Mouse (Mus musculus) midbrain, embryonic 10.5 days (tissue): ENCODE data around the gene Vangl1. TPM values are rescaled to one million over a fixed set of nuclear protein-coding genes. Genes with fewer than 3 reads are reported as not detected.
A peak's percentile ranks its signal among the peaks of the same experiment; 100 is the strongest.
"Not testable (repeated sequence)": the region's sequence is repeated elsewhere in the genome, so short reads cannot be mapped to it uniquely, and the experiment has no call there.

ENCODE experiments used
- DNase-seq: peaks from one replicate; pipeline ENCODE4 v3.0.0-alpha.2; 2017; ENCODE audit warnings: low spot score
- H3K27ac ChIP-seq: fragments of 300-500 bp; sonication (generic); replicated peaks from 2 replicates; pipeline ENCODE4 v1.5.1; 2016; ENCODE audit warnings: mild to moderate bottlenecking
- H3K27me3 ChIP-seq: fragments of 300-500 bp; sonication (generic); 2 replicates; pipeline ENCODE4 v1.6.1; 2016; ENCODE audit warnings: low read depth, mild to moderate bottlenecking; ENCODE audit not compliant: poor library complexity, severe bottlenecking
- H3K36me3 ChIP-seq: fragments of 300-500 bp; sonication (generic); 2 replicates; pipeline ENCODE4 v1.6.1; 2016; ENCODE audit warnings: mild to moderate bottlenecking, moderate library complexity
- H3K4me1 ChIP-seq: fragments of 300-500 bp; sonication (generic); 2 replicates; pipeline ENCODE4 v1.6.1; 2016
- H3K4me3 ChIP-seq: fragments of 300-500 bp; sonication (generic); 2 replicates; pipeline ENCODE4 v1.5.1; 2016; ENCODE audit warnings: mild to moderate bottlenecking, moderate library complexity
- H3K9me3 ChIP-seq: fragments of 300-500 bp; sonication (generic); replicated peaks from 2 replicates; pipeline ENCODE4 v1.6.1; 2016; ENCODE audit warnings: mild to moderate bottlenecking
- WGBS: fragments of 180-500 bp; shearing (Covaris S2); methylation state at CpG from one replicate; pipeline ENCODE4 v1.1.7; 2016; 5-methylcytosine and 5-hydroxymethylcytosine counted together
- polyA plus RNA-seq: library from polyadenylated mRNA; unstranded; fragments of >200 nt; fragmentation: Nextera tagmentation; extraction: Ambion mirVana; gene quantifications from 2 replicates; pipeline ENCODE4 v1.2.1, GENCODE M21; 2016

Gene Vangl1
- polyA plus RNA-seq, 1 experiment from 2014 or later = 13.1 TPM

DNA sequence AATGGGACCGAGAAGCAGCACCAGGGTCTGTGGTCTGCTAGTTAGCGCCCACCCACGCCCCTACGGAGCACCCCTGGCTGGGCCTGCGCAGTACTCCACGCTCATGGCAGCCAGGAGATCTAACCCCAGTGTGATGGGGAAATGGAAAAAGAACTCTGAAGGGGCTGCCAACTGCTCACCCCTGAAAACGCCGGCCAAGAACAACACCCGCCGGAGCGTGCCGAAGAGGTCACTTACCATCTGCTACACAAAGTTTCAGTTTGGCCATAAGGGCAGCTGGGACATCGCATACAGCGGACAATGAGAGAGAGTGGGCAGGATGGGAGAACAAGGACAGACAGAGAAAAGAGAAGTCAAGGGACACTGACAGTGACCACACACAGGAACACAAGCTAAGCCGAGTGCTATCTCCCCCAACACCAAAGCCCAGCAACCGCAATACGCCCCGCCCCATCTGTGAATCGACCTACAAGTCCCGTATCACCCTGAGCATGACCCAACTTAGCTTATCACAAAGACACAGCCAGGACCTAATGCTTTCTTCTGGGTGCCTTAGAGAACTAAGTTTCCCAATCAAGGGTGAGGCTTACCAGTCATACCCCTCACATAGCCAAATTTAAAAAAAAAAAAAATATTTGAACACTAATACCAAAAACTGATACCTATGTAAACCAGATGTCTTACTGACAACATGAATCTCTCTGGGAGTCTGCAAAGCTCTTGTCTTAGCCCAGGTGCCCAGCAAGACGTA, 38.8 kb downstream of the Vangl1 start:
- Histone ChIP-seq H3K27ac (peak overlapping the region; percentile 72), H3K27me3 (peaks cover 26% of the 10 kb centered on the region), H3K4me1 (peaks cover 42% of the 10 kb centered on the region), H3K4me3 (0 out of 2 replicates have a peak overlapping the region, but pooled peaks have one; percentile 1), H3K36me3 (peaks cover 21% of the 10 kb centered on the region), H3K9me3 (no peaks in the 10 kb centered on the region)
- no peak for DNase-seq
- WGBS = 85% methylated on average over 21 of the region's 21 CpGs

DNA sequence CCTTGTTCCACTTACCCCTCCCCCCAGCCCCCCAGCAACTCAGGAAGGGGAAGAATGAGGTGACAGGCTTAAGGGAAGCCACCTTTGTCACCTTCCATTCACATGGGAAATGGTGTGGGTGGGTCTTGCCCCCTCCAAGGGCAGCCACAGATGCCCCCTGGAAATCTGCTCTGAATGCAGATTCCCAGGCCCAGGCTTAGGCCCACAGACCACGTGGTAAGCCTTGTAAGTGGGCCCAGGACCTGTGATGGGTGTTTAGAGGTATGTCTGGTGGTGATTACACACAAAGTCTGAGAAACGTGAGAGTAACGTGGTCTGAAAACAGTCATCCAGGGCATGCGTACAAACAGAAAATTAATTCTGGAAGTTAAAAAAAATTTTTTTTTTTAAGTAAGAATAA, 39.6 kb downstream of the Vangl1 start:
- Histone ChIP-seq H3K9me3 (no peaks in the 10 kb centered on the region), H3K27ac (peak overlapping the region; percentile 72), H3K4me1 (peaks cover 43% of the 10 kb centered on the region), H3K36me3 (peaks cover 21% of the 10 kb centered on the region), H3K27me3 (peaks cover 26% of the 10 kb centered on the region), H3K4me3 (no peak overlapping the region)
- 70% methylated on average over 4 of the region's 4 CpGs for WGBS
- DNase-seq = no peak

DNA sequence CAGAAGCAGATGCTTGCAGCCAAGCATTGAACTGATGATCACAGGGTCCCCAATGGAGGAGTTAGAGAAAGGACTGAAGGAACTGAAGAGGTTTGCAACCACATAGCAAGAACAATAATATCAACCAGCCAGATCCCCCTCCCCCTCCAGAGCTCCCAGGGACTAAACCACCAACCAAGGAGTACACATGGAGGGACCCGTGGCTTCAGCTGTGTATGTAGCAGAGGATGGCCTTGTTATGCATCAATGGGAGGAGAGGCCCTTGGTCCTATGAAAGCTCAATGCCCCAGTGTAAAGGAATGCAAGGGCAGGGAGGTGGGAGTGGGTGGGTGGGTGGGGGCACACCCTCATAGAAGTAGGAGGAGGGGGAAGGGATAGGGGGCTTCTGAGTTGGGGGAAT, 40.6 kb downstream of the Vangl1 start:
- 81% methylated on average over 1 of the region's 1 CpGs for WGBS
- H3K27me3 ChIP-seq = peaks cover 15% of the 10 kb centered on the region
- H3K4me3 ChIP-seq, DNase-seq, H3K27ac ChIP-seq, H3K9me3 ChIP-seq: not testable (repeated sequence)
- peaks cover 50% of the 10 kb centered on the region for H3K4me1 ChIP-seq
- H3K36me3 ChIP-seq = peaks cover 21% of the 10 kb centered on the region

DNA sequence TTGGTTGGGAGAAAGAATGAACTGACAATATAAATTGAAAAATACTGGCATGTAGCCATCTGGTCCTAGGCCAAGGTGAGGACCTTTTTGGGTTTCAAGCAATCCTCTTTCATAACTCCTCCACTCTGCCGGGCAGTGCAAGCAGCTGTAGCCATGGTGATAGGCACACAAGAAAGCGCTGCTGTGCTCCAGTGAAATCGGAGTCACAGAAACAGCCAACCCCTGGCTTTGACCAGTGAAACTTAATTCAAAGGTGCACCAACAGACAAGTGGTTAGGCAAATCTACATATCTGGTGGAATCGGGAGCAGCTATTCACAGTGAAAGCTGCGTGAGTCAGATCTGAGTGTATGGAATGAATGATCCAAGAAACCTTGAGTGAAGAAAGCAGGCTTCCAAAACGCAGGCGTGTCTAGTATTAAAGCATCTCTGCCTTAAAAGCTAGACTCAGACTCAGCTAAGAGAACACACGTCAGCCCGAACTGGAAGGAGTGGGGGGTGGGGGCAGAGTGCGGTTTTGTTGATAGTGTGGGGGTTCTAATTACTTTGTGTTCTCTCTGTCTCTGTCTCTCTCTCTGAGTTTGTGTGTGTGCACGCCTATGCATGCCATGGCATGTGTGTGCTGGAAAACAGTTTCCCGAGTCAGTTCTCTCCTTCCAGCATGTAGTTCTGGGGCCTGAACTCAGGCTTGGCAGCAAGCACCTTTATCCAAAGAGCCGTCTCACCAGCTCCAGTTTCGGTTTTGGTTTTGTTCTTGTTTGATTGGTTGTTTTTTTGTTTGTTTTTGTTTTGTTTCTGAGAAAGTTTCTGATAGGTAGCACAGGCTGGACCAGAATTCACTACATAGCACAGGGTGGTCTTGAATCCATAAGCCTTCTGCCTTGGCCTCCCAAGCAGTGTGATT, 44.8 kb downstream of the Vangl1 start:
- Histone ChIP-seq H3K27ac (no peak overlapping the region), H3K4me3 (no peak overlapping the region), H3K36me3 (peaks cover 36% of the 10 kb centered on the region), H3K4me1 (peaks cover 14% of the 10 kb centered on the region), H3K9me3 (no peaks in the 10 kb centered on the region), H3K27me3 (peaks cover 24% of the 10 kb centered on the region)
- no peak for DNase-seq
- WGBS = 78% methylated on average over 14 of the region's 14 CpGs

DNA sequence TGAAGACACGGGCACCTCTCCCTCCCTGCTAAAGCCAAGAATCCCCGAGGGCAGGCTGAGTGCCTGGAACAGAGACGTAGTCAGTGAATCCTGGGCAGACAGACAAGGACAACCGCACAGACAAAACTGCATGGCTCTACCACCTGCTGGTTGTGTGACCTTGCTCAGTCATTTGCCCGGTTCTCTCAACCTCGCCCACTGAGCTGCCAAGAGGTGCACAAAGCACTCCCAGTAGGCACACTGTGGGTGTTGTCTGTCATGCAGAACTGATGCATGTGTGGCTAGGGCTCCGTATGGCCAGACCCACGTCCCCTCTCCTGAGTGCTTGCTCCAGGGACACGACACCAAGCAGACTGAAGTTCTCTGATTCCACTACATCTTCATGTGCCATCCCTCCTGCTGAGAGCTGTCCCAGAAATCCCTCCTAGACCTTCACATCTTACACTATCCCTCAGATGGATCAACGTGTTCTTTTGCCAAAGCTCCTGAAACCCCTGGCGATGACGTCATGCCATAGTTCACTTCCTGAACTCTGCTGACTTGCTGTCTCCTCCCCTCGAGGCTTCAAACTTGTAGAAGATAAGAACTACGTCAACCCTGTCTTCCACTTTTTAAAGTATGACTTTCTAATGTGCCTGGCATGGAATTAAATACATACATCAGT, 45.6 kb downstream of the Vangl1 start:
- no peak for DNase-seq
- no peak overlapping the region for H3K4me3 ChIP-seq
- H3K27ac ChIP-seq = no peak overlapping the region; the same call in 1 of the 2 replicates
- peaks cover 36% of the 10 kb centered on the region for H3K36me3 ChIP-seq
- H3K9me3 ChIP-seq = no peaks in the 10 kb centered on the region
- H3K27me3 ChIP-seq = peaks cover 32% of the 10 kb centered on the region
- WGBS = 88% methylated on average over 14 of the region's 14 CpGs
- peaks cover 15% of the 10 kb centered on the region for H3K4me1 ChIP-seq

DNA sequence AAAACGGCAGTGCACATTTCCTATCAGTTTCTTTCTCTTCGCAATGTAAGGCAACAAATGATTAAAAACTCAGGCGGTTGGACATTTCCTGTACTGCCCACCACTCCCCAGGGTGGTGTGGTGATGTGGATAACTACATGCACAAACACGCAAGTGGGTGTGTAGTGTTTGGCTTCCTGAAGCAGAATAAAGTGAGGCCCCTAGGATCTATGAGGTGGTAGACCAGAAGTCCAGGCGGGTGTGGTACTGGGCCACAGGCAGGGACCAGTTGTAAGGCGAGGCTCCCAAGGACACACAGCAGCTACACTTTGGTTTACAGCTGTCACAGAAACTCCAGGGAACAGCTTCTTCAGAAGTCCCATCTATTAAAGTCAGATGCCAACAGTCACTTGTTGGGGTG, 46.8 kb downstream of the Vangl1 start:
- no peaks in the 10 kb centered on the region for H3K9me3 ChIP-seq
- H3K36me3 ChIP-seq = peaks cover 25% of the 10 kb centered on the region
- no peak overlapping the region for H3K27ac ChIP-seq
- peaks cover 36% of the 10 kb centered on the region for H3K27me3 ChIP-seq
- H3K4me3 ChIP-seq = no peak overlapping the region
- no peak for DNase-seq
- WGBS = 90% methylated on average over 6 of the region's 6 CpGs
- H3K4me1 ChIP-seq = peaks cover 24% of the 10 kb centered on the region

DNA sequence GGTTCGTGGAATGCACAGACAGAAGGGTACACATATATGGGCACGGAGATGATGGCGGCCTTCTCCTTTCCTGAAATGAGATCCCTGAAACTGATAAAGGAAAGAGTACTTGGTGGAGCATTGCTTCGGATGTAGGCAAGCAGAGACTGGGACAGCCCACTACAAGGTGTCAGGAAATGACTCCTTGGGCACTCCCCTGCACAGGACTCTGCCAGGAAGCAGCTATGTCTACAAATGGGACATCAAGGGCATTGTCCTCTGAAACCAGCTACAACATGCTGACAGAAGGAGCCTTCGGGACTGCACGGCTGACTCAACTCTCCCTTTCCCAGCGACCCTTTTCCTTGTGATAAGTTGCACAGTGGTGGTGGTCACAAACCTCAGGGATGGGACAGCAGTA, 47.8 kb downstream of the Vangl1 start:
- Histone ChIP-seq H3K27ac (no peak overlapping the region), H3K9me3 (no peaks in the 10 kb centered on the region), H3K4me1 (peaks cover 33% of the 10 kb centered on the region), H3K27me3 (peaks cover 42% of the 10 kb centered on the region), H3K36me3 (peaks cover 21% of the 10 kb centered on the region), H3K4me3 (no peak overlapping the region)
- 92% methylated on average over 7 of the region's 7 CpGs for WGBS
- no peak for DNase-seq

DNA sequence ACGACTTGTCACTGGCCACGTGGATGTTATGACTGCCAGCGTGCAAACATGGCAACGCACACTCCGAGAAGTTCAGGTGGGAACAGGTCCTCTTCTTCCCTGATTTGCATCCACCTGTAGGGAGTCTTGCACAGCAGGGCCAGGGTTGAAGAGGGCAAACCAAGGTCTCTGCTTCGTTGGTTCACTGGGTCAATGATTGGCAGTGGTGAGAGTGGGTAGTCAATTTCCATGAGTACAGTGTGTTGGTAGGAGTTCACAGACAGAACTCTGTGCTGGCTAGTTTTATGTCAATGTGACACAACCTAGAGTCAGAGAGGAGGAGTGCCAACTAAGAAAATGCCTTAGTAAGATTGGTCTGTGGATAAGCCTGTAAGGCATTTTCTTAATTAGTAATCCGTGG, 50.4 kb downstream of the Vangl1 start:
- no peak for DNase-seq
- Histone ChIP-seq H3K4me3 (no peak overlapping the region), H3K36me3 (peaks cover 18% of the 10 kb centered on the region), H3K27ac (no peak overlapping the region), H3K9me3 (no peaks in the 10 kb centered on the region), H3K4me1 (peaks cover 37% of the 10 kb centered on the region), H3K27me3 (peaks cover 66% of the 10 kb centered on the region)
- 89% methylated on average over 7 of the region's 7 CpGs for WGBS

DNA sequence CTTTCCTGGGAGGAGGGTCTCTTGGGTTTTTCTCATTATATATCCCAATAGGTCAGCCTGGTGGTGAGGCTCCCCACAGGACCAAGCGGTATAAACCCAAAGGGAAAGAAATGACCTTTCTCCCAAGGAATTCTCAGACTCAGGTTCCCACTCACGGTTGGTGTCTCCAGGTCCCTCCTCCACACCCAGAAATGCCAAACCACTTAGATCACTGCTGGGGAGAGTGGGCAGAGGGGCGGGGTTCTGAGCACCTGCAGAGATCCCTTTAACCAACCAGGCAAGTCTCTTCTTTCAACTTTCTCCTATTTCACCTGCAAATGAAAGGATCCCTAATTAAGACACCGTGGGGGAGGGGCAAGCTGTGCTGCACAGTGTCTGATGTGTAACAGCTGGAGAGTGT, 51.6 kb downstream of the Vangl1 start:
- Histone ChIP-seq H3K27ac (peak overlapping the region; percentile 60), H3K27me3 (peaks cover 78% of the 10 kb centered on the region), H3K4me3 (no peak overlapping the region), H3K4me1 (peaks cover 42% of the 10 kb centered on the region), H3K9me3 (no peaks in the 10 kb centered on the region), H3K36me3 (peaks cover 12% of the 10 kb centered on the region)
- no peak for DNase-seq
- 21% methylated on average over 4 of the region's 4 CpGs for WGBS

DNA sequence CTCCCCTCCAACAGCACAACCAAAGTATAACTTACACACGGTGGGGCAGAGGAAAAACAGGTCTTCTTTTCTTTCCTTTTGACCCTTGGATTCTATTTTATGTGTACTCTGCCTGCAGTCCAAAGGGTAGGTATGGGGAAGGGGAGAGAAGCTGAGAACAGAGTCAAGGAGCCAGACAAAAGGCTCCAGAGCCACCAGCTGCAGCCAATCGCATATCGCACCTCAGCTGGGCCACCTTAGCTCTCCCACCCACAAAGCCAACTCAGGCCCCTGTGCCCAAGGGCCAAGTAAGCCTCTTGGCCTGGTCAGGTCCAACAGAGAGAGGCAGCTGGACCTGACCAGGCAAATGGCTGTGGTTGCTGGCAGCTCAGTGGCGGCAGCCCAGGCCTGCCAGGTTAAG, 52.0 kb downstream of the Vangl1 start:
- no peak for DNase-seq
- peaks cover 77% of the 10 kb centered on the region for H3K27me3 ChIP-seq
- WGBS = 19% methylated on average over 4 of the region's 4 CpGs
- peaks cover 8% of the 10 kb centered on the region for H3K36me3 ChIP-seq
- H3K4me3 ChIP-seq = no peak overlapping the region
- peak overlapping the region; percentile 60 for H3K27ac ChIP-seq
- H3K4me1 ChIP-seq = peaks cover 46% of the 10 kb centered on the region
- H3K9me3 ChIP-seq = no peaks in the 10 kb centered on the region

DNA sequence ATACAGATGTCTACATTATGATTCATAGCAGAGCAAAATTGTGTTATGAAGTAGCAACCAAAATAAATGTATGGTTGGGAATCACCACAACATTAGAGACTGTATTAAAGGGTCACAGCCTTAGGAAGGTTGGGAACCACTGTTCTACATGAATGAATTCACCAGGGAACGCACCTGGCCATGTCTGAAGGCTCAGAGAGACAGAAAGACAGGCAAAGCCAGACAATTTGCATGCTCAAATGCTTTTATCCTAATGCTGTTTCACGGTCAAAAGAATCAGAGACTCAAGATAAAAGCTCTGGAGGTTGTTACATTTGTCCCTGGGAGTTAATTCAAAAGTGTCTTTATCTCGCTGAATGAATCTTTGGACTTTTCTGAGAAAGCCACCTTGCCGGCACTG, 52.6 kb downstream of the Vangl1 start:
- Histone ChIP-seq H3K36me3 (peaks cover 2% of the 10 kb centered on the region), H3K4me3 (no peak overlapping the region), H3K27ac (no peak overlapping the region), H3K27me3 (peaks cover 77% of the 10 kb centered on the region), H3K9me3 (no peaks in the 10 kb centered on the region), H3K4me1 (peaks cover 52% of the 10 kb centered on the region)
- WGBS = 31% methylated on average over 4 of the region's 4 CpGs
- no peak for DNase-seq

DNA sequence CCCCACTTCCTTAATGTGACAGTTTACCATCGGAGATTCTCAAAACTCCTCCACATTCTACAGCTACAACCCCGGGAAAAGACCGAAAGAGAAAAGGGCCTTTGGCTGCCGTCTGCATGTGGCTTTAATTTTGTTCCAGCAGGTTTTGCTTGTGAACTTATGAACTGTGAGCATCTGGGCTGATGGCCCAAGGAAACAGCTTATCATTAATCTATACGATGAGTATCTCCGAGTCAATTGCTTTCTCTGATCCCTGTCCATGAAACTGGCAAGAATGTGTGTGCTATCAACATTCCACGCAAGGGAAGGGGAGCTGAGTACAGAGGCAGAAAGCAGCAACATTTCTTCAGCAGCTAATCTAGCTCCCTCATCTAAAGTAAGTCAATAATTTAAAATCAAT, 54.6 kb downstream of the Vangl1 start:
- H3K27me3 ChIP-seq = peaks cover 84% of the 10 kb centered on the region
- H3K36me3 ChIP-seq = no peaks in the 10 kb centered on the region
- no peaks in the 10 kb centered on the region for H3K9me3 ChIP-seq
- DNase-seq = no peak
- peaks cover 67% of the 10 kb centered on the region for H3K4me1 ChIP-seq
- WGBS = 75% methylated on average over 7 of the region's 7 CpGs
- no peak overlapping the region for H3K4me3 ChIP-seq
- H3K27ac ChIP-seq = no peak overlapping the region
